ENCODE assay signal across 23 mouse cellular contexts in the genomic region with DNA sequence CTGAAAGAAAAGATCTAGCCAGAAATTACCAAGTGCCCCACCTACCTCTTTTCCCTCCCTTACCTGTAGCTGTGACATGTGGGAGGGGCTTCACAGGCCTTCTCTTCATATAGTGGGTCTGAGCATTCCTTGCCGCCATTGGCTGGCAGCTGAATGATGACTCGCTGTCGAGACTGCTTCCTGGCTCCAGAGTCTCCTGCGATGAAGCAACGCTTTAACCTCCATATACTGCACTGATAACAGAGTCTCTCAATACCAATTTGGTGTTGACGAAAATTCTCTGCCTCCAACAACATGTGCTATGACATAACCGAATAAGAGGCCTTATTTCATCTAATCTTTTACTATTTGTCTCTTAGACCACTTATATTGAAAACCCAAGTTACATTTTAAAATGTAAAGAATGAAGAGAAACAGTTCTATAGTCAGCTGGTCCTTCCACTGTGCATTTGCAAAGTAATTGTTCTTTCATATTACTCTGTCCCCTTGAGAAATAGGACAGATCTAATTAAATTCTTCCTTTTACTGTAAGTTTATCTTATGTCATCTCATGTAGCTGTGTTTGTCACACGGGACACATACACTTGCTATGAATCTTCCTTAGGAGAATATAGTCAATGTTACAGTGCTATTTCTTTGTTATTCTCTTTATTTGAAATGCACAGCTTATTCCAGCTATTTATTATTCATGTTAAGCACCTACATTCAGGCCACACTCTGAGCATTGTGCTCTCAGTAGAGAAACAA.
A peak's percentile ranks its signal among the peaks of the same experiment; 100 is the strongest.
DNase-seq lines count a peak whose midpoint lies in the region; ATAC-seq lines count a peak whose summit lies in the region.
"Had no signal": no experiment of that assay in that cellular context is flagged by ENCODE, and none has a peak within 500 bp of the region (broad histone marks: within the 10 kb centered on the region; RNA-seq: fewer than 3 reads in every experiment).

No protein-coding gene starts in this region.

- no peak overlapping the region for H3K9ac ChIP-seq in hindbrain, embryonic 15.5 days
- no peak overlapping the region for H3K9ac ChIP-seq in neural tube, embryonic 13.5 days
- no peak overlapping the region for H3K9ac ChIP-seq in neural tube, embryonic 14.5 days (replicated peaks; ENCODE audit: low read depth, low read length)
- H3K9ac ChIP-seq: embryonic facial prominence, embryonic 12.5 days; embryonic facial prominence, embryonic 15.5 days; forebrain, postnatal 0 days; heart, embryonic 12.5 days; heart, embryonic 15.5 days had no signal

- no peaks in the 10 kb centered on the region for H3K36me3 ChIP-seq in hindbrain, embryonic 15.5 days
- H3K36me3 ChIP-seq in hindbrain, embryonic 10.5 days = no peaks in the 10 kb centered on the region
- no peaks in the 10 kb centered on the region for H3K36me3 ChIP-seq in neural tube, embryonic 13.5 days
- no peaks in the 10 kb centered on the region for H3K36me3 ChIP-seq in neural tube, embryonic 14.5 days (ENCODE audit: control insufficient read depth, insufficient read depth, low read length)
- H3K36me3 ChIP-seq: embryonic facial prominence, embryonic 12.5 days; embryonic facial prominence, embryonic 15.5 days; heart, embryonic 12.5 days; heart, embryonic 15.5 days had no signal

- H3K4me2 ChIP-seq in hindbrain, embryonic 15.5 days = no peak overlapping the region
- no peak overlapping the region for H3K4me2 ChIP-seq in neural tube, embryonic 13.5 days
- H3K4me2 ChIP-seq in neural tube, embryonic 14.5 days (ENCODE audit: low read depth, low read length) = no peak overlapping the region
- H3K4me2 ChIP-seq: embryonic facial prominence, embryonic 12.5 days; embryonic facial prominence, embryonic 15.5 days; heart, embryonic 12.5 days; heart, embryonic 15.5 days had no signal

- no peak overlapping the region for H3K27ac ChIP-seq in hindbrain, embryonic 15.5 days (replicated peaks)
- no peak overlapping the region for H3K27ac ChIP-seq in hindbrain, embryonic 10.5 days
- H3K27ac ChIP-seq in neural tube, embryonic 13.5 days (replicated peaks) = no peak overlapping the region; the same call in 1 of the 2 replicates
- no peak overlapping the region for H3K27ac ChIP-seq in neural tube, embryonic 14.5 days (ENCODE audit: low read depth, low read length)
- H3K27ac ChIP-seq: embryonic facial prominence, embryonic 12.5 days; embryonic facial prominence, embryonic 15.5 days; heart, embryonic 15.5 days had no signal

- H3K4me1 ChIP-seq in hindbrain, embryonic 15.5 days (replicated peaks) = no peaks in the 10 kb centered on the region
- no peaks in the 10 kb centered on the region for H3K4me1 ChIP-seq in hindbrain, embryonic 10.5 days (replicated peaks)
- no peaks in the 10 kb centered on the region for H3K4me1 ChIP-seq in neural tube, embryonic 13.5 days (replicated peaks)
- H3K4me1 ChIP-seq in neural tube, embryonic 14.5 days (ENCODE audit: control insufficient read depth, insufficient read depth, low read length) = 0 out of 2 replicates have a peak, but pooled peaks cover 3% of the 10 kb centered on the region
- H3K4me1 ChIP-seq: embryonic facial prominence, embryonic 12.5 days; embryonic facial prominence, embryonic 15.5 days had no signal

- no peak for DNase-seq in hindbrain, embryonic 10.5 days (ENCODE audit: low spot score)
- DNase-seq in neural tube, embryonic 10.5 days (ENCODE audit: extremely low spot score, low spot score) = no peak
- no peak for DNase-seq in kidney, postnatal 36 days
- DNase-seq: adrenal gland, adult 2 months; adrenal gland, postnatal 14 days; cerebellum, adult 11 months; cerebellum, adult 2 months; cerebellum, adult 9-11 months; cerebellum, postnatal 25 days; forebrain, postnatal 0 days; gastrocnemius, postnatal 25 days; heart, adult 18-20 months; heart, postnatal 10 days; heart, postnatal 36 days had no signal

- no peaks in the 10 kb centered on the region for H3K9me3 ChIP-seq in hindbrain, embryonic 15.5 days
- no peaks in the 10 kb centered on the region for H3K9me3 ChIP-seq in hindbrain, embryonic 10.5 days
- no peaks in the 10 kb centered on the region for H3K9me3 ChIP-seq in neural tube, embryonic 13.5 days
- no peaks in the 10 kb centered on the region for H3K9me3 ChIP-seq in neural tube, embryonic 14.5 days (ENCODE audit: control insufficient read depth, low read length)
- H3K9me3 ChIP-seq: embryonic facial prominence, embryonic 12.5 days; embryonic facial prominence, embryonic 15.5 days; heart, embryonic 12.5 days; heart, embryonic 15.5 days had no signal

- H3K4me3 ChIP-seq in hindbrain, embryonic 15.5 days = no peak overlapping the region
- H3K4me3 ChIP-seq in hindbrain, embryonic 10.5 days = no peak overlapping the region
- no peak overlapping the region for H3K4me3 ChIP-seq in neural tube, embryonic 13.5 days
- no peak overlapping the region for H3K4me3 ChIP-seq in neural tube, embryonic 14.5 days (ENCODE audit: low read depth, low read length)
- H3K4me3 ChIP-seq: embryonic facial prominence, embryonic 12.5 days; embryonic facial prominence, embryonic 15.5 days; heart, embryonic 12.5 days; heart, embryonic 15.5 days had no signal

- ATAC-seq in hindbrain, embryonic 15.5 days (ENCODE audit: low FRiP score, low read depth) = peak; percentile 51; the same call in 1 of the 2 replicates
- ATAC-seq in neural tube, embryonic 13.5 days (ENCODE audit: low read depth) = 0 out of 2 replicates have a peak, but pooled peaks have one; percentile 53
- peak; percentile 51; the same call in 1 of the 2 replicates for ATAC-seq in neural tube, embryonic 14.5 days (ENCODE audit: low read depth)
- ATAC-seq: CD4-positive, CD25-positive, alpha-beta regulatory T cell, adult 4 months; forebrain, embryonic 14.5 days; forebrain, postnatal 0 days had no signal

- H3K27me3 ChIP-seq in hindbrain, embryonic 15.5 days = no peaks in the 10 kb centered on the region
- no peaks in the 10 kb centered on the region for H3K27me3 ChIP-seq in hindbrain, embryonic 10.5 days (ENCODE audit: insufficient read depth, poor library complexity, severe bottlenecking)
- no peaks in the 10 kb centered on the region for H3K27me3 ChIP-seq in neural tube, embryonic 13.5 days
- H3K27me3 ChIP-seq in neural tube, embryonic 14.5 days (ENCODE audit: control insufficient read depth, insufficient read depth, low read length) = no peaks in the 10 kb centered on the region
- H3K27me3 ChIP-seq: embryonic facial prominence, embryonic 12.5 days; embryonic facial prominence, embryonic 15.5 days; heart, embryonic 12.5 days; heart, embryonic 15.5 days had no signal

- whole genome bisulfite sequencing in hindbrain, embryonic 15.5 days = 76% methylated on average over 8 of the region's 8 CpGs
- 88% methylated on average over 8 of the region's 8 CpGs for WGBS in hindbrain, embryonic 10.5 days
- WGBS in neural tube, embryonic 13.5 days = 81% methylated on average over 8 of the region's 8 CpGs
- 77% methylated on average over 8 of the region's 8 CpGs for WGBS in neural tube, embryonic 14.5 days
